Mouse (Mus musculus) MN1 (cell line): ENCODE measurements around the gene Gm960.

Source experiments
- DNase-seq: peaks from one replicate; pipeline ENCODE4 v3.0.0-alpha.2; 2016; ENCODE audit warnings: low spot score

Gm960 gene

DNA sequence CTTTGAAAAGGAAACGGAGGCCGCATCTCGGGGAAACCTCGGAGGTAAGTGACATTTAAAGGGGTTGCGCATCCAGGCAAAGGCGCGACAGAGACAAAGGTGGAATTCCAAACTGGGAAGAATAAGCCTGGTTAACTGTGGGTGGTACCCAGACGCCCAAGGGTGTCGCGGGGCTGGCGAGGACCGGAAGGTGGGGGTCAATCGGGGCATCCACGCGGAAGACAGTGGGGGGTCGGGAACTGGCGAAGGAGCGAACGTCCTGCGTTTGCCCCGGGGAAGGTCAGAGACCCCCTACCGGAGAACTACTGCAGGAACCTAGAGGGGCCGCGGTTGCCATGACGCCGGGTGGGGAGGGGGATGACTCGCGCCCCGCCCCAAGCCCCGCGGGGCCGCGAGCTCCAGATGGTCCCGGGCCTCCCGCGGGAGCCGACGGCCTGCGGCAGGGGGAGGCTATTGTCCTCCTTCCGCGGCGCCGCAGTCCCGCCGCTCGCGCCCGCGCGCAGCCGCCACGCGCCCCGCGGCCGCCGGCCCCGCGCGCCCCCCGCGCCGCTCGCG is 13.2 kb upstream of the Gm960 start:
- DNase-seq = no peak

DNA sequence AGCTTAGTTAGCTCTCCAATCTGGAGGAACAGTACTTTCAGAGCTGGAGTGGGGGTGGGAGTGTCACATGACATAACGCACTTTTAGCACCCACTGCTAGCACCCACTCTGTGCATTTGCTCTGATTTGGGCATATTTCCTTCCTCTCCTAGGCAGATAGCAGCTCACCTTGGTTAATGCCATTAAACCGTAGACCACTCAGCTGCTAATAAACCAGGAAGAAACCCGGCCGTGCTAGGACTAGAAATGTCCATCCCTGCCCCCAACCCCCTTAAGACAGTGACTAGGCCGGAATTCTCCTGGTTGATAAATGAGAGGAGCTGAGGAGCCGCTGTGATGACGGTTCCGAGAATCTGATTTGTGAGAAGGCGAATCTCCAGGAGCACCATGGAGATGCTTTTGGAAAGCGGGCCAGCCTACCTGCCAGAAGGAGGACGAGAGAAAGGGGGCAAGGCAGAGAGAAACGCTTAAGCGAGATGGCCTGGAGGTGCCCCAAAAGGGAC is 12.7 kb upstream of the Gm960 start, which contains the start of gene Sptbn2:
TSS of gene Sptbn2 (plus strand) at position 70 of the 503 bp plus-strand sequence.
- no peak for DNase-seq

DNA sequence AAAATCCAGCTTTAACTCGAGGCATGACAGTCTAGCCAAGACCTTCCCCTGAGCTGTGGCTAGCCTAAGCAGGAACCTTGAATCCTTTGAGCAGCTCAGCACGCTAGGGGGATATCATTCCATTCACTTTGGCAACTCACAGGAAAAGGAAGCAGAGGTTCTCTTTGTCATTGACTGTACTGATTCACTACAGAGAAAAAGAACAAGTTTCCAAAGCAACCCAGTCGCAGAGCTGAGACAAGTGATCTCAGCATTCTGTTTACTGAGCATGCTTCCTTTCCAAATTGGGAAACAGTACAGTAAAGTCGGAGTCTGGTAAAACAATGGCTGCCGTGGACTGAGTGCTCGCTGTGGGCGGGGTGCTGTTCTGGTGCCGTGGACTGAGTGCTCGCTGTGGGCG is 10.3 kb upstream of the Gm960 start:
- DNase-seq = no peak

- no peak for DNase-seq
Measured at GRCm38 (mm10) chr19:4701221-4701620, 2.8 kb upstream of the Gm960 start.

- DNase-seq = no peak
Measured at GRCm38 (mm10) chr19:4700656-4701055, 2.2 kb upstream of the Gm960 start.

- no peak for DNase-seq
Measured at GRCm38 (mm10) chr19:4699821-4700220, 1.4 kb upstream of the Gm960 start.

- DNase-seq = peak; percentile 10
Measured at GRCm38 (mm10) chr19:4698856-4699255, 388 bp upstream of the Gm960 start.

GRCm38 (mm10) chr19:4697721-4698120 is 747 bp downstream of the Gm960 start:
- DNase-seq = no peak

DNA sequence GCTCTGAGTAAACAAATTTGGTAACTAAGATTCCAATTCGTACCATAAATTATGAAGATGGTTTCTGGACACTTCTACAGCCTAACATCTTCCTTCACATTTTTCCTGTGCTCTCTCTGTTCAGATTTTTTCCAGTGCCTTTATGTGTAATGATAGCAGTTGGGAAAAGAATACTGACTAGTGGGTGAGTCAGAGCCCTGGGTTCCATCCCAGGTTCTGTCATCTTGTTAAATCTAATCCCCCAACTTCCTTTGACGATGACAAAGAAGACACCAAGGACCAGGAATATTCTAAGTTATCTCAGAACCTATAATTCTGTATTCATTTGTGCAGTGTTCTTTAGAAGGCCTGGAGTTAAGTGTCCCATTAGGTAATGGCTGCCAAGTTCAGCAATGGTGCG is 1.3 kb downstream of the Gm960 start:
- no peak for DNase-seq

- no peak for DNase-seq
Measured at GRCm38 (mm10) chr19:4694346-4694745, 4.1 kb downstream of the Gm960 start.

DNA sequence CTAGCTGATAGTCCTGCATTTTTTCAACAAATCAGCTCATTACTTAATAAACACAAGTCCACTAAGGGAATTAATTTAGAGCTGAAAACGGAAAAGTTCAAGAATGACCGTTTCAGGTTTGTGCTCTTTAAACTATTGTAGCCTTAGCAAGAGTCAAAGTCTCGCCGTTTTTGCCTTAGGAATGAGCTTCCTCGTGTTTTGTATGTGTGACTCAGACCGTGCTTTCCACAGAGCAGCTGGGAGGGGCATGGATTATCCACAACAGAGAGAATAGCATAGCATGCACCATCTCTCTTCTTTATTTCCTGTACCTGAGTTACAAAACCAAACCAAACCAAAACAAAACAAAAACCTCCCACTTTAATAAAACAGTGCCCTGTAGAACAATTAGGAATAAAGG is 26.1 kb downstream of the Gm960 start:
- no peak for DNase-seq

DNA sequence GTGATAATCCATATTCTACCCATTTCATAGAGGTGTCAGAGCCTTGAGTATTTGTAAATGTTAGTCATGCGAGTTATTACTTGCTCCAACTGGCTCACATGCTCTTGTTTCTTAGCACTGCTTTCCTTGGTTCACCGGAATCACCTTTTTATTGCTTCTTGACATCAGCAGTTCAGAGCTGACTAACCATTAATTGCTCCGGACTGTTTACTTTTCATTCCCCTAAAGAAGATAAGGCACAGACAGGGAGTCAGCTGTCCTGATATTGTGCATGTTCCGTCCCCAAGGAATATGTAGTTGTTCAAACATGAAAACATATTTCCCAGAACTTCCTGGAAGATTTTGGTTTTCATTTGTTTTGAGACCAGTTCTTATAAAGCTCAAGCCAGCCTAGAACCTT is 27.7 kb downstream of the Gm960 start:
- DNase-seq = no peak

- peak; percentile 8 for DNase-seq
Measured at GRCm38 (mm10) chr19:4666815-4667214, 31.7 kb downstream of the Gm960 start.

DNA sequence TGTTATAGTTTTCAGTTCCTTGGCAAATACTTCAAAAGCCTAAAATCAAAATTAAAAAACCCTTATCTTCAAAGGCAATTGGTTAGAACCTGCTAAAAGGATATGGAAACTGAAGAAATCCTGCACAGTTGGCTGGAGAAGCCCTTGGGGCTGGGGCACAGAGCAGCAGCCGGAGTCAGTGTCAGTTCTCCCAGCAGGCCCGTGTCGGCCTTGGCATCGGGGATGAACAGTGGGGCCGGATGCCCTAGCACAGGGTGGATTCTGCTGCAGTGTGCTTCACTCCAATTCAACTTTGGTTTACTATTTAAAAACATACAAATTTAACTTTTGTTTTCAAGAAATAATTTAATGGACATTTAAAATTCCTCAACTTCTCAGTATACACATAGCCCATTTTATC is 40.3 kb downstream of the Gm960 start:
- DNase-seq = no peak

- DNase-seq = no peak
Measured at GRCm38 (mm10) chr19:4646917-4647492, 51.5 kb downstream of the Gm960 start.

- no peak for DNase-seq
Measured at GRCm38 (mm10) chr19:4644271-4644670, 54.2 kb downstream of the Gm960 start.

DNA sequence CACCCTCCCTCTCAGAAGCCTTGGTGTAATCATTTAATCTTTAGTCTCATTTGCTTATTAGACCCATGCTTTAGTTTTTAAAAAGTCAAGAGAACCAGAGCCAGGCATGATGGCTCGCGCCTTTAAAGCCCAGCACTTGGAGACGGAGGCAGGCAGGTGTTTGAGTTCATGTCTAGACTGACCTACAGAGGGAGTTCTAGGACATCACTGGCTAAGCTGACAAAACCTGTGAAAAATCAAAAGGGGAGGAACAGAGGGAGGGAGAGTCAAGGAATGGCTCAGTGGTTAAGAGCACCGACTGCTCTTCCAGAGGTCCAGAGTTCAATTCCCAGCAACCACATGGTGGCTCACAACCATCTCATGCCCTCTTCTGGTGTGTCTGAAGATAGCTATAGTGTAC is 62.5 kb downstream of the Gm960 start:
- DNase-seq = no peak

GRCm38 (mm10) chr19:4628819-4629218 is 69.6 kb downstream of the Gm960 start:
- DNase-seq = peak; percentile 71

DNA sequence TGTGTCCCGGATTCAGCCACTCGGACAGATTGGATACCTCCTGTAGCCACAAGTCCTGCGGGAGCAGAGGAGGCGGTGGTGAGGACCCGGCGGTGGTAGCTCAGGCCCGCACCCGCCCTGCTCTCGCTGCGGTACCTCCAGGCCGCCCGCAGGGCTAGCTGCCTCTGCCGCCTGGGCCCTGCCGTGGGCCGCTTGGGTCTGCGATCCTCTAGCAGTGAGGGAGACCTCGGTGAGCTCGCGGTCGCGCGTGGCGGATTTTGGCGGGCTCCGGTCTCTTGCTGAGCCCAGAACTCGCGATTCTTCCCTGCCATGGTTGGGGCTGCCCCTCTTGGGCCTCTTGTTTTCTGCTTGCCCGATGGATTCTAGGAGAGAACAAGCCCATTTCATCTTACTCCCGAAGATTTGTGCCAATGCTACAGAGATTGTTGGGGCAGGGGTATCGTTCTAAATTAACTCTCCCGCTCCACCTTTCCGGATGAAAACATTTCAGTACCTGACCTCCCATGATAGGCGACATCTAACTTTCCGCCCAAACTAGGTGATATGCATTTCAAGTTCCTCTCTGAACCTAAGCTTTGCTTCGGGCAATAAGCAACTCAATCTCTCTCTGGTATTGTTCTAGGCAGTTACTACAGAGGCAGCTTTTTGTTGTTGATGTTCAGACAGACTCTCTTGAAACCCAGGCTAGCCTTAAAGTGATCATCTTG is 72.5 kb downstream of the Gm960 start:
- DNase-seq = no peak

DNA sequence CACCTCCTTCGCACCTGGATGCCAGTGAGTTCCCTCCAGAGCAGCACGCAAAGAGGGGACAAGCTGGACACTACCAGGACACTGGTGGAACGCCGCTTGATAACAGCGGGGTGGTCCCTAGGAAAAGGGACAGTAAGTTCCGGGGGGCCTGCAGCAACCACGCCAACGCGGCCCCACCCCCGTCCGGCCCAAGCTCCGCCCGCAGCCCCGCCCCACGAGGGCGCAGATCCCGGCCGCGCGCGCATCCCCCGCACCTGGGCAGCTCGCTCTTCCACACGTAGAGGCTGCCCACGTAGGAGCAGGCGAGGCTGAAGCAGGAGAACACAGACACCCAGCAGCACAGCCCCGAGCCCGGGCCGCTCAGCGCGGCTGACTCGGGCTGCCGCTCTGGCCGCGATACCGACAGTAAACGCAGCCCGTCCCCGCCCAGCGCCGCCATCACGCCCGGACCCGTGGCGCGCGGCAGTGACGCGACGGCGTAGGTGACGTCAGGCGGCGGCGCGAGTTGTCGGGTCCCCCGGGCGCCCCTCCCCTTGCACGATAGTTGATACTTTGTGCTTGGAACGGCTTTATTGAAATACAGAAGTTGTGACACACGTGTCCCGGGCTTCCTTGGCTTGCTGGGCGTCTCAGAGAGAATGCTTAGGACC is 73.2 kb downstream of the Gm960 start, which contains the start of gene Rce1:
TSS of gene Rce1 (minus strand) at position 463 of the 650 bp plus-strand sequence.
- peak; percentile 82 for DNase-seq

GRCm38 (mm10) chr19:4624406-4625178 is 73.9 kb downstream of the Gm960 start:
- no peak for DNase-seq

- no peak for DNase-seq
Measured at GRCm38 (mm10) chr19:4624006-4624405, 74.5 kb downstream of the Gm960 start.
